Mouse (Mus musculus) neural tube, embryonic 10.5 days (tissue): Measurements from ENCODE around the gene Apoc4.
"Not testable (repeated sequence)": the region's sequence is repeated elsewhere in the genome, so short reads cannot be mapped to it uniquely, and the experiment has no call there.

ENCODE experiments used
- DNase-seq: peaks from one replicate; pipeline ENCODE4 v3.0.0-alpha.2; 2017; ENCODE audit warnings: low spot score; ENCODE audit errors: extremely low spot score

Apoc4 gene

DNA sequence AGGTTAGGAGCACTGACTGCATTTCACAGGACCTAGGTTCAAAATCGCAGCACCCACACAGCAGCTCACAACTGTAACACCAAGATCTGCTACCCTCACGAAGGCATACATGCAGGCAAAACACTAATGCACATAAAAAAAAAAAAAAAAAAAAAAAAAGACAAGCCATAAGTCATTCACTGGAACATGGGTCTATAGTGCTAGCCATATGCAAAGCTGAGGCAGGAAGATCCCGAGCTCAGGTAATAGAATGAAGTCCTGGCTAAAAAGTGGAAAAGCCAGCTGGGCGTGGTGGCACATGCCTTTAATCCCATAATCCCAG is 18.5 kb upstream of the Apoc4 start:
- no peak for DNase-seq

DNA sequence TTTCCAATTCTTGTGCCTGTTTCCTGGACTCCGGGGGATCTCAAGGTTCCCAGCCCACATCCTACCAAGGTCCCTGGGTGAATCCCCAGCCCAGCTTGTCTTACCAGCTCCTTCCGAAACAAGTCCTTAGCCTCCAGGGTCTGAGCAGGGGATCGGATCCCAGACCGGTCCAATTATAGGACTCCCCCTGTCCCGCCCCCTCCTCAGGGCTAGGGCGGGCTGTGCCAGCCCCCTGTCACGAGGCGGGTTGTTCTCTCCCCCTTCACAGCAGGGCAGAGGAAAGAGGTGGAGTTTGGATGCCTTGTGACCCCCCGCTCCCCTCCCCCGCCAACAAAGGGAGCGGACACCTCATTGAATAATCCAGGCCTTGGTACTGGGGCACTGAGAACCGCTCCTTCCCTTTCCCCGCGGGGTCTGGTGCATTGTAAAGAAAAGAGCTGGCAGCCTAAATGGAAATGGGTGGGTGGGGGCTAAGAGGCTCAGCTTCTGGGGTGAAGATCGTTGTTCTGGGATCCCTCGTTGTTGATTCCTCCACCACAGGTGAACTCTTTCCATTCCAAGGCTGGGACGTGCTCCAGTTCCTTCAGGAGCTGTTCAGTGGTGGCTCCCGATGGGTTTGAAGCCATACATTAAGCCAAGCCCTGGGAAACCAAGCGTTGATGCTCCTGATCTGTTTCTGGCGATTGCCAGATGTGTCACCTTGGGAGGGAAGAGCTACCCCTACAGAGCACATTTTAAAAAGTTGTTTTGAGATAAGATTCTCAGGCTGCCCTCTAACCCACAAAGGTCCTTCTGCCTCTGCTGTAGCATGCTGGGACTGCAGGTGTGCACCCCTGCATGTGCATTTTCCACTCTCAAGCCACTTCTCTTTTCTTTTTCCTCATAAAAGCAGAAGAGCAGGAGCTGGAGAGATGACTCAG is 17.9 kb upstream of the Apoc4 start, which contains the start of gene Apoe:
Apoe (minus strand) TSS at position 282 of the 920 bp plus-strand sequence.
- peak; percentile 54 for DNase-seq

DNA sequence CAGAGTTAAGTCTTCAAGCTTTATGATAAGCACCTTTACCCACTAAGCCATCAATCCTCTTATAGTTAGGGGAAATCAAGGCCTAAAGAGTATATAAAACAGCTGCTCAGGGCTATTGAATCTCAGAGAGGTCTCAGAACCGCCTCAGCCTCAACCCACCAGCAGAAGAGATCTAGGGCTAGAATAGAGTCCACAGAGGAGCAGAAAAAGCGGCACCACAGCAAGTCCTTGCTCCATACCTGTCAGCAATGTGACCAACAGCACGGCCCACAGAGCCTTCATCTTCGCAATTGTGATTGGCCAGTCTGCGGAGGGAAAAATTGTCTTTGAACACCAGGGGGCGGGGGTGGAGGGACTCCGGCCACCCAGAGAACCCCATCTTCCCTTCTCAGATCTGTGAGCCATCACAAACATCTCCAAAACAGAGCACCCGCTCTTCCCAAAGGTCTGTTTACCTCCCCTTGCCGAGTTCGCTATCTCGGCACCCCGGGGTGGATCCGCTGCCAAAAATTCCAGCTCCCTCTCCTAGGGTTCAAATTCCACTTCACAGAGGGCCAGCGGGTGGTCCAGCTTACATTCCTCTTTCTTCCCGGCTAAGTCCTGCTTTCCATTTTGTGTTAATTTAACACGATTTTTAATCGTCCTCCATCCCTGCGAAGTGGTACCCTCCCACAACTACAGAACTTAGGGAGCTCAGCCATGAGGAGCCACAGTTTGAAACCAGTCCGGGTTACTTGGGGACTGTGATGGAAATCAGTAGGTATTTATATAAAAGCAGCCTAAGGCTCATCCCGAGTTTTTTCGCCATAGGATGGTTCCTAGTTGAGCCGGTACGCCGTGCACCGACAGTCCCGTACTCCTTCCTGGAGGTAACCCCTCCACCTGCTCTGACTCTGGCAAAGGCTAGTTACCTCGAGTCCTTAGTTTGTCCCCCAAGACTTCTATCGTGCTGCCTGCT is 16.9 kb upstream of the Apoc4 start:
- peak; percentile 55 for DNase-seq

DNA sequence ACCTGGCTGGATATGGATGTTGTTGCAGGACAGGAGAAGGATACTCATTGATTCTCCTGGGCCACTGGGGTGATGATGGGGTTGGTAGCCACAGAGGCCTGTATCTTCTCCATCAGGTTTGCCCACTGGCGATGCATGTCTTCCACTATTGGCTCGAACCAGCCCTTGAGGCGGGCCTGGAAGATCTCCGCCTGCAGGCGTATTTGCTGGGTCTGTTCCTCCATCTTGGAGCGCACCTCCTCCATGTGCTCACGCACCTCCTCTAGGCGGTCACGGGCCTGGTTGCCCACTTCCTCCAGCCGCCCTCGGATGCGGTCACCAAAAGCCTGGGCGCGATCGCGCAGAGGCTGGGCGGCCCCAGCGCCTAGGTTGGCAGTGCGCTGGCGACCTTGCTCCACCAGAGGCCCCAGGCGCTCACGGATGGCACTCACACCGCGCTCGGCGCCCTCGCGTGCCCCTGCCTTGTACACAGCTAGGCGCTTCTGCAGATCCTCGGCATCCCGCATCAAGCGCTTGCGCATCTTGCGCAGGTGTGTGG is 15.1 kb upstream of the Apoc4 start:
- DNase-seq = no peak

DNA sequence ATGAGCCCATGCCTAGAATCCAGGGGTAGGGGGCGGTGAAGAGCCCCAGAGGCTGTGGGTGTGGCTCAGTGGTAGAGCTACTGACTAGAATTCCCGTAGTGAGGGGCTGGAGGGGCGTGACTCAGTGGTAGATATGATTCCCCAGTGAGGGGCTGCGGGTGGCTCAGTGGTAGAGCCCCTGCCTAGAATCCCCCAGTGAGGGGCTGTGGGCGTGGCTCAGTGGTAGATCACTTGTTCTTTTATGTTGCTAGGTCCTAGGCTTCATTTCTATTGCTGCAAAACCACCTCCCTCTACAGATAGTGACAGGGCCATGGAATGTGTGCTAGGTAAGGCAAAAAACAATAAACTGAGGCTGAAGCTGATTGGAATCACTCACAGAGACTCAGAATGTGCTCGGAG is 14.6 kb upstream of the Apoc4 start:
- no peak for DNase-seq

DNA sequence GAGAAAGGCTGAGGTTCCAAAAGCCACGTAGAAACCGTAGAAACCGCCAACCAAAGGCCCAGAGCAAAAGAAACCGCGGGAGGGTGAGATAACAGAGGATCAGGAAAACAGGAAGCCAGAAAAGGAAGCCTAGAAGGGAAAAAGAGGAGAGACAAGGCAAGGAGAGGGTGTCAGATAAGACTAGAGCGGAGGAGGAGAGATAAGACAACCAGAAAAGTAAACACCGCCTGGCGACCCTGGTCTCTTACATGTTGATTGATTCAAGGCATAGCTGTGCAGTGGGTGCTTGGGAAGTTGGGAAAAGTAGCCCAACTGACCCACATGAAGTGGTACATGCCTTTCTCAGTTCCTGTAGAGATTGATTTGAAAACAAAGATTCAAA is 13.9 kb upstream of the Apoc4 start:
- DNase-seq = no peak

DNA sequence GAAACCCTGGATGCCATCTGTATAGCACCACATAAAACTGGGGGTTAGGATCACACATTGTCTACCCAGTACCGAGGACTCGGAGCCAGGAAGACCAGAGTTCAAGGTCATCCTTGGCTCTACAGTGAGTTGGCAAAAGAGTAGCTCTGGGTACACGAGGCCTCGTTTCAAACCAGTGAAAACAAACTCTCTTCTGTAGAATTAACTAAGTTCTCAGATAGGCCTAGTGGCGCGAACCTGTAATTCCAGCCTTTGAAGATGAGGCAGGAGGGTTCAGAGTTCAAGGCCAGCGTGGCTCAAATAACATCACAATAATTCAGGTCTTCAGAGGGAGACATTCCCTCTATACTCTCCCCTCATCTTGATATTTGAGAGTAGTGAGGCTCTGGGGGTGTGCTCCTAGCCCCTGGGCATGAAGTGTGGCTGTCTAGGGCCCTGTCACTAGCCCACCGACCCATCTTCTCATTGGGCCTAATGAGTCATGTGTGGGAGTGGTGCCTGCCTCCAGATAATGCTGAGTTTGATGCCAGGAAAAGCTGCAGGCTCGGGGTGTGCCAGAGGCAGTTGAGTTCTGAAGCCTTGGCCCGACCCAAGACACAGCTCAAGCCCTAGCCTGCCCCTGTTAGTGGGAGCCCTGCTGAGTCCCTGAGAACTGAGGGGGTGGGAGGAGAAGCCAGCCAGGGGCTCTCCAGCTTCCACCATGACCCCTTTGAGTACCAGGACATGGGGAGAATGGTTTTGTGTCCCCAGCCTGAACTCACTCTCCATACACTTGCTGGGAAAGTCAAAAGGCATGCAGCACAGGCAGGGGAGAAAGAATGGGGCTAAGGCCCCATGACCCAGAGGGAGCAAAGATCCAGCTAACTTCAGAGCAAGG is 13.3 kb upstream of the Apoc4 start:
- DNase-seq = no peak

DNA sequence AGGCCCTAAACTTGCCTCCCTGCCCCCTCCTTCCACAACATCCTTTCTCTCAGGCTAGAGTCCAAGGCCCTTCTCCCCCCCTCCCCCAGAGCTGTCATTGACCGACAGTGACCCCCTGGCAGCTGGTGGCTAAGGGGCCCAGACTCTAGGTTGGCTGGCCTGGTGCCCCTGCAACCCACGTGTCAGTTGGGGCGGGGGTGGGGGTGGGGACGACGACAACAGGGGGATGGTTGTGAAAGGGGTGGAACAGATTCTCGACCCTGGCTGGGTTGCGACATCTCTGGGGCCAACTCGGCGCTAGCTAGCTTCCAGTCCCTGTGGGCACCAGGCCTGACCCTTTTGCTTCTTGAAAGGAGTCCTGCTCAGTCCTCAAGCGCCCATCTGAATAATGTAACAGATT is 12.1 kb upstream of the Apoc4 start:
- peak; percentile 26 for DNase-seq

DNA sequence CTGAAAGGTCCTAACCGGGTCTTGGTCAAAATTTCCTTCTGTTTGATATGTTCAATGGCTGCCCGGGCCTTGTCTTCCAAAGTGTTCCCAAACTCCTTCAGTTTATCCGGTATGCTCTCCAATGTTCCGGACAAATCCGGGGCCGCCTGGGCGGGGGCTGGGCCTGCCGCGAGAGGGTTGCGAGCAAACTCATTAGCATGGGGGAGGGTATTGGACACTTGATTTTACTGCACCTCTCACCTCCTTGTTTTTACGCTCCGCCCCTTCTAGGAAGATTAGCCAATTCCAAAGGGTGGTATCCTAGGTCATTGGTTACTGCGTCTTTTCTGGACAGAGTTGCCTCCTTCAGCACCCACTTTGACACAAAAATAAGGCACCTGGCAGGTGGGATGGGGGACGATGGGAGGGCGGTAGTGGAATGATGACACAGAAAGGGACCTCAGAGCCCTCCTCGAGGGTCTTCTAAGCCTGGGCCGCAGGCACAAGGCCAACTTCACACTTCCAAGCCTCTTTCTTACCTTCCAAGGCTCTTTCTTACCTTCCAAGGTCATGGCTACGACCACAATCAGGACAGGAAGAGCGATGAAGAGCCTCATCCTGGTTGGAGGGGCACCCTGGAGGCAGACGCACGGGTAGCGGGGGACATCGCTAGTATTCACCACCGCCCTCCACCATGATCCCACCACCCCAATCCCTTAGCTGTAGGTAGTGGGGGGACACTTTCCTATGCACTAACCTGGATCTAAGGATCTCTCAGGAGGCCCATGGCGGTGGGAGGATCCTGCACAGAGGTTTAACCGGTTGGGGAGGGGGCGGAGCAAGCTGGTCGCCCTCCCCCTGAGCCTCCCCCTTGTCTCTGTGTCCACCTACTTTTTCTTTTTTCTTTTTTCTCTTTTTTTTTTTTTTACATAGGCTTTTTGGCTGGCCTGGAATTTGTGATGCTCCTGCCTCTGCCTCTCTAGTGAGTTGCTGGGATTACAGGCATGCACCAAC is 10.9 kb upstream of the Apoc4 start, which contains the start of gene Apoc1:
Apoc1 (minus strand) TSS at position 788 of the 993 bp plus-strand sequence.
- no peak for DNase-seq

DNA sequence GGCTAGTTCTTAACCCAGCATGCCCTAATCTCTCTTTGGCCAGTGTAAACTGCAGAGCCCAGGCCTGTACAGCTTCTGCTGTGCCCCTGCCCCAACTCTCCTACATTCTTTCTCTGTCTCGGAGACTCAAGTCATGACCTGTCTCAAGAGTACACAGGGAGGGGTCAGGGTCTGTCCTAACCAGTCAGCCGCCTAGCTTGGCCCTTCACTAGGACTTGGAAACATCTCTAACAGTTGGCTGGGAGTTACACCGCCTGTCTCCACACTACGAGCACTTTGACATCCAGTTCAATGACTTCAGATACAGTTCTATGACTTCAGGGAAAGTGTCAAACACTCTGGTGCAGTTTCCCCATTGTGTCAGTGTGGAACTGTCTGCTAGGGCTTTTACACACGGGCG is 10.2 kb upstream of the Apoc4 start:
- no peak for DNase-seq

DNA sequence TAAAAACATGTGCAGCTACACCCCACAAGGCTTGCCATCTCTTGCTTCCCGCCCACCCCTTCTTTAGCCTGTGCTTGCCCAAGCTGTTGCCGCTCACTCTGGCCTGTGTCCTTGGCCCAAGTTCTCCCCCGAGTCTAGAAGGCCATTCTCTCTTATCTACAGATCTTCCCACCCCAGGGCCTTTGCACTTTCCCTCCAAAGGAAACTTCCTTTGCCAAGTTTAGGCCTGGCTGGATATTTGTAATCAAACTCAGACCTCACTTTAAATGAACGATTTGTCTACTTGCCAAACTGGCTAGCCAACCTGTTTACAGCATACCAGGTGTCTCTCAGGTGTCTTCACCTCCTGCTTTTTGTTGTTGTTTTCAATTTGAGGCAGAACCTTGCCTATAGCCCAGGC is 9.6 kb upstream of the Apoc4 start:
- DNase-seq = no peak

DNA sequence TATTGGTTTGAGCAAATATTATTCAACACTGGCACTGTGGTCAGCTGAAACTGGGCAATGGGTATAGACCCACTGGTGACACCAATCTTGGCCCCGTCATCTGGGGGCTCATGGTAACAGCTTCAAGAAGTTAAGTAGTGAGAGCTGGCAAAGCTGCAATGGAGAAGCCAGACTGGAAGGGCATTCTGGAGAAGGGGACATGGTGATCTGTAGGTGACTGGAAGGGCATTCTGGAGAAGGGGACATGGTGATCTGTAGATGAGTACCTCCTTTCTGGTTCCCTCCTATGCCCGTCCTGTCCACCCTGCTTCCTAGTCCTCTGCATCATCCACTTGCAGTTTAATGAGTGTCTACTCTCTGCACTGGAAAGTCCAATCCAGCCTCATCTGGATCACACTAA is 7.3 kb upstream of the Apoc4 start:
- no peak for DNase-seq

DNA sequence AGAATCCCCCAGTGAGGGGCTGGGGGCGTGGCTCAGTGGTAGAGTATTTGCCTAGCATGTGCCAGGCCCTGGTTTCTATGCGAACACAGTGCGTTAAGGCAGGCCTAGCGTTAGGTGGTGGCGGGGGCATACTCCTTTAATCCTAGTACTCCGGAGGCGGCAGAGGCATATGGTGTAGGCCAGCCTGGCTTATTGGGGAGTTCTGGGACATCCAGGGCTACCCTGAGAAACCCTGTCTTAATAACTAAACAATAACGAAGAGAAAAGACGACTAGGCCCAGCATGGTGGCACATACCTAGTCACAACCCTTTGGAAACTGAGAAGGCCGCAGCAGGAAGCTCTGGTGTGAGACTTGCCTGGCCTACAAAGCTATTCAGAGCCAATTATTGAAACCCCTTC is 6.8 kb upstream of the Apoc4 start:
- no peak for DNase-seq

DNA sequence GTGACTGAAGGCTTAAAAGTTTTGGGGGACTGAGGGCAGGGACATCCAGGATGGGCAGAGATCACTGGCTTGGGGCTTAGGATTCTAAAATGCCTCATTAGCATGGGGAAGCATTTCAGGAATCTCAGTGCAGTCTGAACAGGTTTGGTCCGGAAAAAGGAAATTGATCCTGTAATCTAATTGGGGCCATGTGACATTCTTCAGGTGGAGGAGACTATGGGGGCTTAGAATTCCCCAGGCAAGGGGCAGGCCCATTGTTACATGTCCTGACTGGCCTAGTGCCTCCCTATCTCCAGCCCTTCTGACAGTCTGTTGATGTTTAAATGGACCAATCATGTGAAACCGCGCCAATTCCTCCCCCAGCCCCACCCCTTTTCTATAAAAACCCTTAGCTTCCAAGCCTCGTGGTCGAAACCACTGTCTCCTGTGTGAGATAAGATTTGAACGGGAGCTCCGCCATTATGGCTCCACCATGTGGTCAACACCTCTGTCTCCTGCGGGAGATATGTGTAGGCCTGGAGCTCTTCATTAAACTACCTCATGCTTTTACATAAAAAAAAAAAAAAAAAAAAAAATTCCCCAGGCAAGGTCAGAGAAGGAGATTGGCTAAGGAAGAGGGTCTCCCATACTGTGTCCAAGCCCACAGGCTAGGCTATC is 5.8 kb upstream of the Apoc4 start:
- not testable (repeated sequence) for DNase-seq

DNA sequence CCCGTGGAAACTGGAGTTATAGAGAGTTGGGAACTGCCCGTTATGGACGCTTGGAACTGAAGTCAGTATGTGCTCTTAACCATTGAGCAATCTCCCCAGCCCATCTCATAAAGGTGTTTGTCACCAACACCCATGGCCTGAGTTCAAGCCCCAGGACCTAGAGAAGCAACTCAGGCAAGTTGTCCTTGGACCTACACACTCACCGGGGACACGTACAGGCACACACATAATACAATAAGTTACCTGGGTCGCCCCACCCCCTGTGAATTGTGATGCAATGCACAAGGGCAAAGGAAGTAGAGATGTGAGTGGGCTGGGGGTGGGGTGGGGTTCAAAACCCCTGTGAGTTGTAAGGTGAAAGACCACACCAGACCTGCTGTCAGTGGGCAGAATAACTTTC is 5.2 kb upstream of the Apoc4 start:
- DNase-seq = no peak

DNA sequence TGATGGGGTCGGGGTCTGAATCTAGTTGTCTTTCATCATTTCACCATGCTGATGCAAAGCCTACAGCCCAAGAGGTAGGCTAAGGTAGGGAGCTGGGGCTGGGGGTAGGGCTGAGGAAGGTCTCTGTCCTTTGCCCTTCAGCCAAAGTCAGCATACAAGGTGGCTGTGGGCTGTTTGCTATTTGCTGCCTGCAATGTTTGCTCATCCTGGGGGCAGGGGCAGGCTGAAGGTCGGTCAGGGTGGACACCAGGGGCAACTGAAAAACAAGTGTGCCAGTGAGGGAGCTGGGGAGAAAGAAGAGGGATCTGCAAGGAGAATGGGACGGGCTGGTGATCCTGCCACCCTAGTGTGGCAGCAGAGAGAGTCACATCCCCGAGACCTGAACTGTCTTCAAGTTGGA is 4.1 kb upstream of the Apoc4 start:
- DNase-seq = no peak

DNA sequence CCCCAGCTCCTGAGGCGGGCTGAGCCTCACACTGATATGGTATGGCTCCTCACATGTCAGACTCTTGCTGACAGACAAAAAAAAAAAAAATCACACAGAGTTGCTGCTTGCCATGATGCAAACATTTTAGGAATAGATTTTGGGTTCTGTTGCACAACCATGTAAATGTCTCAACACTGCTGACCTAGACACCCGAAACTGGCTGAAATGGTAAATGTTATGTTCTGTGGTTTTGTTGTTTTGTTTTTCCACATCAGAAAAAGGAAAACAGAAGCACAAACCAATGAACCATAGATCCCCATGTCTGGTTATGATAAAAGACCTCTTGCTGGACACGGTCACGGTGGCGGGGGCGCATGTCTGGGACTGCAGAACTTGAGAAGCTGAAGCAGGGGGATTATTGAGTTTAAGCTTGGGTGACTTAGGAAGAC is 2.5 kb upstream of the Apoc4 start:
- no peak for DNase-seq

DNA sequence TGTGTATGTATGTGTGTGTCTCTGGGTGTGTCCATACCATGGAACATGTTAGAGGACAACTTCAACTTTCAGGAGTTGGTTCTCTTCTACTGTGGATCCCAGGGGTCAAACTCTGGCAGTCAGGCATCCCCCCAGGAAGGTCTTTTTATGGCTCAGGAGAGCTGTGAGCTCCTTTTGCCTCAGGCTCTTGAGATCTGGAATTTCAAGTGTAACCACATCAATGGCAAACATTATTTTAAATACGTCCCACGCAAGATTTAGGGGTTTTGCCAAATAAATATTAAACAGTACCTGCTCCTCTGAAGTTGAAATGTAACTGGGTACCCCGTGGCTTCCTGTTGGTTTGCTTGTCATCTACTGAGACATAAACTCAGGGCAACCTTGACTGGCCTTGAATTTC is 1.7 kb upstream of the Apoc4 start:
- DNase-seq = no peak

DNA sequence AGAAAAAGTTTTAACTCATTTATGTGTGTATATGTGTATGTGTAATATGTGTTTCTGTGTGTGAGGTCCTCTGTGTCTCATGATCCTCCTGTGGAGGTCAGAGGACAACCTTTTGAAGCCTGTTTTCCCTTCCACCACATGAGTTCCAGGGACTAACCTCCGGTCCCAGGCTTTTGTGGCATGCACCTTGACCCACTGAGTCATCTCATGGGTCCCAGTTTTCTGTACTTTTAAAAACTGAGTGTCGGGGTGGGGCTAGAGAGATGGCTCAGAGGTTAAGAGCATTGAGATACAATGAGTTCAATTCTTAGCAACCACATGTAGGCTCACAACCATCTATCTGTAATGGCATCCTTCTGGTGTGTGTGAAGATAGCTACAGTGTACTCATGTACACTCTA is 577 bp downstream of the Apoc4 start:
- no peak for DNase-seq
